Mouse (Mus musculus) MEL (cell line): ENCODE results near the gene Apba2.

ENCODE experiments used
- CHD1 ChIP-seq: IDR thresholded peaks from 2 replicates; pipeline ENCODE4 v1.6.1; 2012; ENCODE audit warnings: low read depth, mild to moderate bottlenecking, inconsistent platforms, low read length, improper control_type of control experiment
- CTCF ChIP-seq, 3 experiments: IDR thresholded peaks in 2 of 3; conservative IDR thresholded peaks in 1 of 3; 2 replicates each; pipeline ENCODE4 v1.5.1; 2011 to 2012; ENCODE audit warnings: low read length in 3 of 3, low read depth in 2 of 3, mild to moderate bottlenecking in 2 of 3, improper control_type of control experiment in 1 of 3, inconsistent platforms in 1 of 3, mixed read lengths in 1 of 3, moderate library complexity in 1 of 3; ENCODE audit not compliant: control insufficient read depth in 1 of 3, insufficient read depth in 1 of 3, poor library complexity in 1 of 3, severe bottlenecking in 1 of 3
- SMC3 ChIP-seq: IDR thresholded peaks from 2 replicates; pipeline ENCODE4 v1.6.1; 2011; ENCODE audit warnings: low read depth, low read length, improper control_type of control experiment
- TCF12 ChIP-seq: IDR thresholded peaks from 2 replicates; pipeline ENCODE4 v1.6.1; 2014; ENCODE audit warnings: low read depth, mild to moderate bottlenecking, inconsistent platforms, low read length, improper control_type of control experiment, moderate library complexity
- ZC3H11A ChIP-seq: IDR thresholded peaks from 2 replicates; pipeline ENCODE4 v1.6.1; 2012; ENCODE audit warnings: low read depth, mild to moderate bottlenecking, inconsistent platforms, low read length, improper control_type of control experiment

- TF ChIP-seq CTCF (IDR thresholded peaks at IDR 0.05 in 2 of 3, conservative IDR thresholded peaks at IDR 0.05 in 1 of 3; ENCODE audit: control insufficient read depth in 1 of 3, insufficient read depth in 1 of 3, low read depth in 2 of 3, low read length in 3 of 3, poor library complexity in 1 of 3, severe bottlenecking in 1 of 3) (no peak), ZC3H11A (no peak), SMC3 (no peak), TCF12 (no peak), CHD1 (no peak)
Observed at GRCm38 (mm10) chr7:64456176-64456575, 45.3 kb upstream of the Apba2 start.
